Mouse (Mus musculus) ovary, postnatal 36 days (tissue): Measurements from ENCODE around the gene Nipal3.

Experiments
- DNase-seq: peaks from one replicate; pipeline ENCODE4 v3.0.0; 2022; ENCODE audit warnings: low spot score, mixed read lengths

The Nipal3 gene

GRCm38 (mm10) chr4:135494521-135495396 lies at the start of gene Nipal3, which contains the start of gene Stpg1:
Nipal3 (minus strand) TSS chr4:135495038.
Stpg1 (plus strand) TSS chr4:135494790.
- peak; percentile 83 for DNase-seq

GRCm38 (mm10) chr4:135544284-135544683 lies 49.4 kb upstream of the Nipal3 start:
- no peak for DNase-seq

- DNase-seq, result no peak
Observed at GRCm38 (mm10) chr4:135540057-135540456, 45.2 kb upstream of the Nipal3 start.

GRCm38 (mm10) chr4:135539056-135539455 lies 44.2 kb upstream of the Nipal3 start:
- DNase-seq, result no peak

- no peak for DNase-seq
Observed at GRCm38 (mm10) chr4:135535021-135535420, 40.2 kb upstream of the Nipal3 start.

GRCm38 (mm10) chr4:135533001-135533400 lies 38.2 kb upstream of the Nipal3 start:
- DNase-seq, result no peak

GRCm38 (mm10) chr4:135531771-135532613 lies 37.2 kb upstream of the Nipal3 start:
- DNase-seq, result no peak

- DNase-seq, result no peak
Observed at GRCm38 (mm10) chr4:135531236-135531635, 36.4 kb upstream of the Nipal3 start.

GRCm38 (mm10) chr4:135530270-135530669 lies 35.4 kb upstream of the Nipal3 start:
- no peak for DNase-seq

- no peak for DNase-seq
Observed at GRCm38 (mm10) chr4:135526039-135526710, 31.3 kb upstream of the Nipal3 start.

GRCm38 (mm10) chr4:135525057-135525456 lies 30.2 kb upstream of the Nipal3 start:
- DNase-seq, result no peak

GRCm38 (mm10) chr4:135523939-135524338 lies 29.1 kb upstream of the Nipal3 start:
- DNase-seq, result no peak

- DNase-seq, result no peak
Observed at GRCm38 (mm10) chr4:135520421-135520820, 25.6 kb upstream of the Nipal3 start.

GRCm38 (mm10) chr4:135518135-135518534 lies 23.3 kb upstream of the Nipal3 start:
- DNase-seq, result no peak

GRCm38 (mm10) chr4:135516351-135517316 lies 21.8 kb upstream of the Nipal3 start:
- DNase-seq, result peak; percentile 52

- DNase-seq, result no peak
Observed at GRCm38 (mm10) chr4:135514925-135515324, 20.1 kb upstream of the Nipal3 start.

- no peak for DNase-seq
Observed at GRCm38 (mm10) chr4:135513865-135514264, 19.0 kb upstream of the Nipal3 start.

GRCm38 (mm10) chr4:135509515-135509914 lies 14.7 kb upstream of the Nipal3 start:
- no peak for DNase-seq

- peak; percentile 28 for DNase-seq
Observed at GRCm38 (mm10) chr4:135508419-135509039, 13.7 kb upstream of the Nipal3 start.

- DNase-seq, result no peak
Observed at GRCm38 (mm10) chr4:135507547-135508350, 12.9 kb upstream of the Nipal3 start.
